Mouse (Mus musculus) heart, postnatal 0 days (tissue): Measurements from ENCODE around the gene Tspan18.

ENCODE experiments used
- CTCF ChIP-seq: IDR thresholded peaks from 2 replicates; pipeline ENCODE4 v1.5.1; 2016; ENCODE audit warnings: antibody characterized with exemption, control low read depth, low read depth
- EP300 ChIP-seq: IDR thresholded peaks from 2 replicates; pipeline ENCODE4 v1.6.1; 2016; ENCODE audit warnings: antibody characterized with exemption, low read depth

GRCm38 (mm10) chr2:93303260-93303584 lies 31.1 kb downstream of the Tspan18 start:
- TF ChIP-seq EP300 (no peak), CTCF (no peak)
